Mouse (Mus musculus) heart, embryonic 11.5 days (tissue): ENCODE measurements at regions not wholly inside any gene's neighbourhood (a gene's known extent, or its start where the extent isn't known, plus 50 kb on each side); places are given as distances from the start of the nearest gene placed in this dataset.
A peak's percentile ranks its signal among the peaks of the same experiment; 100 is the strongest.

Source experiments
- ATAC-seq: fragments of 200-750 bp; cut with Nextera tagmentation; replicated peaks from 2 replicates; pipeline ENCODE4 v1.8.0; 2017; ENCODE audit warnings: moderate library complexity; ENCODE audit not compliant: insufficient number of reproducible peaks, low FRiP score, low TSS enrichment
- H3K27ac ChIP-seq: fragments of 300-500 bp; sonication (generic); 2 replicates; pipeline ENCODE4 v1.5.1; 2014; ENCODE audit warnings: mild to moderate bottlenecking, low read depth, low read length
- H3K27me3 ChIP-seq: fragments of 300-500 bp; sonication (generic); 2 replicates; pipeline ENCODE4 v1.6.1; 2014; ENCODE audit warnings: mild to moderate bottlenecking, low read length, mixed read lengths; ENCODE audit not compliant: control insufficient read depth, insufficient read depth
- H3K36me3 ChIP-seq: fragments of 300-500 bp; sonication (generic); 2 replicates; pipeline ENCODE4 v1.6.1; 2014; ENCODE audit warnings: mild to moderate bottlenecking, low read length, moderate library complexity, mixed read lengths; ENCODE audit not compliant: control insufficient read depth, insufficient read depth
- H3K4me1 ChIP-seq: fragments of 300-500 bp; sonication (generic); 2 replicates; pipeline ENCODE4 v1.6.1; 2014; ENCODE audit warnings: low read length; ENCODE audit not compliant: control insufficient read depth, insufficient read depth
- H3K4me2 ChIP-seq: fragments of 300-500 bp; sonication (generic); 2 replicates; pipeline ENCODE4 v1.6.1; 2014; ENCODE audit warnings: mild to moderate bottlenecking, moderate library complexity
- H3K4me3 ChIP-seq: fragments of 300-500 bp; sonication (generic); 2 replicates; pipeline ENCODE4 v1.5.1; 2014; ENCODE audit warnings: low read depth, low read length
- H3K9ac ChIP-seq: fragments of 300-500 bp; sonication (generic); 2 replicates; pipeline ENCODE4 v1.6.1; 2014; ENCODE audit warnings: mild to moderate bottlenecking, low read depth, low read length, moderate library complexity
- H3K9me3 ChIP-seq: fragments of 300-500 bp; sonication (generic); replicated peaks from 2 replicates; pipeline ENCODE4 v1.6.1; 2016; ENCODE audit warnings: low read length; ENCODE audit not compliant: control insufficient read depth
- WGBS: fragments of 180-500 bp; shearing (Covaris S2); extraction: QIAGEN DNeasy Blood & Tissue Kit; methylation state at CpG from one replicate; pipeline ENCODE4 v1.1.7; 2014; ENCODE audit not compliant: insufficient replicate concordance; 5-methylcytosine and 5-hydroxymethylcytosine counted together

DNA sequence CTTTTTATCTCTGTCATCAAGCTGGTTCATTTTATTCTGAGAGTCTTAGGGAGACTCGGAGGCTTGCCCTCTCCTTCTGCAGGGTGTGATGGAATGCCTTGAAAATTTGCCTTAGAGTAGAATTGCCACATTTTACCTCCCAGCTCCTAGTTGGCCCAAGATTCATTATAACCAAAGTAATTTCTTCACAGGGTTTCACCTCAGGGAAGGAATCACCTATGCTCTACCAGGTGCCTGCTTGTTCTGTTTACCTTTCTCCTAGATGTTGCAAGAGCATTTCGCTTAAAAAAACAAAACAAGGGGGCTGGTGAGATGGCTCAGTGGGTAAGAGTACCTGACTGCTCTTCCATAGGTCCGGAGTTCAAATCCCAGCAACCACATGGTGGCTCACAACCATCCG, 134.8 kb downstream of the Plk2 start:
- H3K27ac ChIP-seq: no peak overlapping the region
- no peak overlapping the region for H3K4me3 ChIP-seq
- H3K4me1 ChIP-seq: peaks cover 10% of the 10 kb centered on the region; the same call in 1 of the 2 replicates
- H3K9ac ChIP-seq: no peak overlapping the region
- no peaks in the 10 kb centered on the region for H3K9me3 ChIP-seq
- no peaks in the 10 kb centered on the region for H3K27me3 ChIP-seq
- WGBS: 86% methylated on average over 3 of the region's 4 CpGs
- H3K36me3 ChIP-seq: no peaks in the 10 kb centered on the region
- no peak for ATAC-seq
- no peak overlapping the region for H3K4me2 ChIP-seq

- Histone ChIP-seq H3K36me3 (no peaks in the 10 kb centered on the region), H3K4me2 (no peak overlapping the region), H3K4me3 (no peak overlapping the region), H3K27me3 (no peaks in the 10 kb centered on the region), H3K9me3 (no peaks in the 10 kb centered on the region), H3K4me1 (peaks cover 25% of the 10 kb centered on the region), H3K9ac (0 out of 2 replicates have a peak overlapping the region, but pooled peaks have one; percentile 2), H3K27ac (peak overlapping the region; percentile 57)
- ATAC-seq: no peak
- WGBS: 24% methylated on average over 7 of the region's 7 CpGs
Observed at GRCm38 (mm10) chr13:110534320-110534764, 139.5 kb downstream of the Plk2 start.

- Histone ChIP-seq H3K4me1 (peaks cover 25% of the 10 kb centered on the region), H3K27ac (no peak overlapping the region), H3K4me2 (no peak overlapping the region), H3K27me3 (no peaks in the 10 kb centered on the region), H3K9ac (no peak overlapping the region), H3K36me3 (no peaks in the 10 kb centered on the region), H3K4me3 (no peak overlapping the region), H3K9me3 (no peaks in the 10 kb centered on the region)
- no peak for ATAC-seq
- WGBS: 54% methylated on average over 2 of the region's 2 CpGs
Observed at GRCm38 (mm10) chr13:110535785-110536184, 140.9 kb downstream of the Plk2 start.

DNA sequence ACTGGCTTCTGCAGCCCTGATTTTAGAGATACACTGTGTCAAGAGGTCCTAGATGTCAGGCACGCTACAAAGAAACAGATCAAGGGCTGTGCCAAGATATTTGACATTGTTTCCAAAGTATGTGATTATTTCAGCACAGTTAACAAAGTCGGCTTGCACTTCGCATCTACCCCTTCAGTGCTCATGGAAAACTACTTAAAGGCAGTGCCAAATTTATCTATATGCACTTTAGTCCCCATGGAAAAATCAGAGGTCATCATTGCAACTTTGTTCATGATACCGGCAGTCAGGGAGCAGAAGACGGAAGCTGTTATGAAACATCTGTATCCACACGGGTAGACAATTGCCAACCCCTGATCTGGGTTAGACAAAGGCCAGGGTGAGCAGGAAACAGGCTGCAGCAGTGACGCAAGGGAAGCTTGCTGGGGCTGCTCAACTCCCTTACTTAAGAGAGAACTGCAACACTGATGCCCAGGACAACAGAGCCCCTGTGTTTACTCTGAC, 143.2 kb downstream of the Plk2 start:
- WGBS: 14% methylated on average over 7 of the region's 7 CpGs
- Histone ChIP-seq H3K4me1 (peaks cover 28% of the 10 kb centered on the region), H3K27me3 (no peaks in the 10 kb centered on the region), H3K4me3 (no peak overlapping the region), H3K9ac (no peak overlapping the region), H3K9me3 (no peaks in the 10 kb centered on the region), H3K4me2 (peak overlapping the region; percentile 24), H3K36me3 (no peaks in the 10 kb centered on the region), H3K27ac (peak overlapping the region; percentile 37)
- peak; percentile 55; the same call in 1 of the 2 replicates for ATAC-seq

DNA sequence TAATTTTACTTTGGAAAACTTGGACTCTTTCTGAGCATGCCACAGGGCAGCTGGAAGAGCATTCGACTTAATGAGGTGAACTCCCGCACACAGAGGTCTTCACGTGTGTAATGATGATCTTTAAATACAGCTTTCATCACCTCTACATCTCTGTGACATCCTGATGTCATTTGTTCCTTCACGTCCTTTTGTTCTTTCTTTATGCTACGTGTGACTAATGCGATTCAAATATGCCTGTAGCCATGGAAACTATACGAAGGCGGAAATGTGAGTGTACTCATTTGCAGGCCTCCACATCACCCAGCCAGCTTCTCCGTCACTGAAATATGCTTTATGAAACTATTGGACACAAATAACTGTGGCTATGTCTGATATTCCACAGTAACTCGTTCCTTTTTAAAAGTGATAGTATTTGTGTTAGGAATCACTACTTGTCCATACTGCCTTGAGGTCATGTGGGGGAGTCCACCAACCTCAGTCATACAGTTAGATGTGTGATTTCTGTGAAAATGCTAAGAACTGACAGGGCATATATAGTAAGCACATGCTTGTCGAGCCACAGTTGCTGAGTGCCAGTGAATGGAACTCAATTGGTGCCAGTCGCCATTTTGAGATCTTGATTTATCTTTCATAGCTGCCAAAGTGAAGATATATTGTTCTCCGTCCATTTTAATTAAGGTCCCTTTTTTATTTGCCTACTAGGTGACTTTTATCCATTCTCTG, 145.9 kb downstream of the Plk2 start:
- H3K9me3 ChIP-seq: no peaks in the 10 kb centered on the region
- no peaks in the 10 kb centered on the region for H3K27me3 ChIP-seq
- ATAC-seq: no peak
- H3K4me3 ChIP-seq: no peak overlapping the region
- no peak overlapping the region for H3K27ac ChIP-seq
- H3K36me3 ChIP-seq: no peaks in the 10 kb centered on the region
- 81% methylated on average over 13 of the region's 13 CpGs for WGBS
- H3K4me2 ChIP-seq: no peak overlapping the region
- no peak overlapping the region for H3K9ac ChIP-seq
- H3K4me1 ChIP-seq: peaks cover 26% of the 10 kb centered on the region; the same call in 1 of the 2 replicates

GRCm38 (mm10) chr13:110541288-110542148, 146.7 kb downstream of the Plk2 start:
- no peaks in the 10 kb centered on the region for H3K9me3 ChIP-seq
- 82% methylated on average over 5 of the region's 5 CpGs for WGBS

GRCm38 (mm10) chr13:110542303-110543065, 147.6 kb downstream of the Plk2 start:
- H3K9ac ChIP-seq: no peak overlapping the region
- H3K27ac ChIP-seq: no peak overlapping the region
- no peak overlapping the region for H3K4me2 ChIP-seq
- H3K4me1 ChIP-seq: peaks cover 21% of the 10 kb centered on the region; the same call in 1 of the 2 replicates
- H3K4me3 ChIP-seq: no peak overlapping the region
- 89% methylated on average over 5 of the region's 5 CpGs for WGBS
- no peaks in the 10 kb centered on the region for H3K27me3 ChIP-seq
- ATAC-seq: no peak
- H3K36me3 ChIP-seq: no peaks in the 10 kb centered on the region
- no peaks in the 10 kb centered on the region for H3K9me3 ChIP-seq

More at GRCm38 (mm10) chr13:110541288-110542148, 146.7 kb downstream of the Plk2 start:
- Histone ChIP-seq H3K4me2 (no peak overlapping the region), H3K27me3 (no peaks in the 10 kb centered on the region), H3K4me3 (no peak overlapping the region), H3K27ac (no peak overlapping the region), H3K9ac (no peak overlapping the region), H3K36me3 (no peaks in the 10 kb centered on the region), H3K4me1 (peaks cover 23% of the 10 kb centered on the region; the same call in 1 of the 2 replicates)
- ATAC-seq: no peak

- no peak for ATAC-seq
- Histone ChIP-seq H3K9me3 (no peaks in the 10 kb centered on the region), H3K4me2 (no peak overlapping the region), H3K36me3 (no peaks in the 10 kb centered on the region), H3K4me3 (no peak overlapping the region), H3K9ac (no peak overlapping the region), H3K4me1 (peaks cover 10% of the 10 kb centered on the region; the same call in 1 of the 2 replicates), H3K27me3 (no peaks in the 10 kb centered on the region), H3K27ac (no peak overlapping the region)
- WGBS: 52% methylated on average over 6 of the region's 6 CpGs
Observed at GRCm38 (mm10) chr13:110545454-110545853, 150.6 kb downstream of the Plk2 start.
